Mouse (Mus musculus): ENCODE results near the gene Eif3d.

GRCm38 (mm10) chr15:77938516-77938915 lies 32.1 kb downstream of the Eif3d start:
- TF ChIP-seq CTCF (IDR thresholded peaks at IDR 0.05; ENCODE audit: low read depth, low read length): no peak
- TF ChIP-seq TAL1 (conservative IDR thresholded peaks at IDR 0.05; ENCODE audit: low read depth, low read length): no peak
